Mouse (Mus musculus): ENCODE data around the gene Galr2.
"Not testable (repeated sequence)": the region's sequence is repeated elsewhere in the genome, so short reads cannot be mapped to it uniquely, and the experiment has no call there.

Gene Galr2

GRCm38 (mm10) chr11:116272589-116273468 is 7.9 kb upstream of the Galr2 start:
- DNase-seq (ENCODE audit: low spot score in 2 of 2) = no peak

GRCm38 (mm10) chr11:116273469-116274044 is 7.2 kb upstream of the Galr2 start:
- no peak for DNase-seq (ENCODE audit: low spot score in 2 of 2)

- DNase-seq (ENCODE audit: low spot score in 2 of 2) = peak; percentile 81 to 89
Measured at GRCm38 (mm10) chr11:116274045-116274666, 6.6 kb upstream of the Galr2 start, which contains the start of gene Srp68. TSS of gene Srp68 (minus strand) at chr11:116274217.

DNA sequence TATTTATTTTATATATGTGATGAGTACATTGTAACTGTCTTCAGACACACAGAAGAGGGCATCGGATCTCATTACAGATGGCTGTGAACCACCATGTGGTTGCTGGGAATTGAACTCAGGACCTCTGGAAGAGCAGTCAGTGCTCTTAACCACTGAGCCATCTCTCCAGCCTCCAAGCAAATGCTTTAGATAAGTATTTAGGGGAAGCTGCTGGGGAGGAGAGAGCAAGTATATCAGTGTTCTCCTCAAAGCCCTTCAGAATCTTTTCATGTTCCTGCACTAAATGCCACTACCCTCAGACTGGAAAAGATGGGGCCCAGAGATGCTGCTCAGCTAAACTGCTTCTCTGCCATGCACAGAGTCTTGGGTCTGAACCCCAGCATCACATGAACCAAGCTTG is 3.6 kb upstream of the Galr2 start:
- not testable (repeated sequence) for DNase-seq (ENCODE audit: low spot score in 2 of 2)

DNA sequence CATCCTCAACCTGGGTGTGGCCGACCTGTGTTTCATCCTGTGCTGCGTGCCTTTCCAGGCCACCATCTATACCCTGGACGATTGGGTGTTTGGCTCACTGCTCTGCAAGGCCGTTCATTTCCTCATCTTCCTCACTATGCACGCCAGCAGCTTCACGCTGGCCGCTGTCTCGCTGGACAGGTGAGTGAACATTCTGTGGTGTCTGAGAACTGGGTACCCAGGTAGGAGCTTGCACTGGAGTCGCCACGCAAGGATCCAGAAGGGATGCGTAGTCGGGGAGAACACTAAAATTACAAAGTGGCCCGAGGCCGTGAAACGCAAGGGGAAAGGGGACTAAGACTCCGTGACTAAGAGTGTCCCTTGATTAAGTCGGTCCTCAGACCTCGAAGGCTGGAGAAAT is 932 bp downstream of the Galr2 start:
- no peak for DNase-seq (ENCODE audit: low spot score in 2 of 2)

- DNase-seq (ENCODE audit: low spot score in 2 of 2) = no peak
Measured at GRCm38 (mm10) chr11:116282089-116282488, 1.4 kb downstream of the Galr2 start.

DNA sequence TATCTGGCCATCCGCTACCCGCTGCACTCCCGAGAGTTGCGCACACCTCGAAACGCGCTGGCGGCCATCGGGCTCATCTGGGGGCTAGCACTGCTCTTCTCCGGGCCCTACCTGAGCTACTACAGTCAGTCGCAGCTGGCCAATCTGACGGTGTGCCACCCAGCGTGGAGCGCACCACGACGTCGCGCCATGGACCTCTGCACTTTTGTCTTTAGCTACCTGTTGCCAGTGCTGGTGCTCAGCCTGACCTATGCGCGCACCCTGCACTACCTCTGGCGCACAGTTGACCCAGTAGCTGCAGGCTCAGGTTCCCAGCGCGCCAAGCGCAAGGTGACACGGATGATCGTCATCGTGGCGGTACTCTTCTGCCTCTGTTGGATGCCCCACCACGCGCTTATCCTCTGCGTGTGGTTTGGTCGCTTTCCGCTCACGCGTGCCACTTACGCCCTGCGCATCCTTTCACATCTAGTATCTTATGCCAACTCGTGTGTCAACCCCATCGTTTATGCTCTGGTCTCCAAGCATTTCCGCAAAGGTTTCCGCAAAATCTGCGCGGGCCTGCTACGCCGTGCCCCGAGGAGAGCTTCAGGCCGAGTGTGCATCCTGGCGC is 2.3 kb downstream of the Galr2 start:
- DNase-seq (ENCODE audit: low spot score in 2 of 2) = no peak

- DNase-seq (ENCODE audit: low spot score in 2 of 2) = no peak
Measured at GRCm38 (mm10) chr11:116283982-116284381, 3.2 kb downstream of the Galr2 start.

GRCm38 (mm10) chr11:116285770-116286191 is 5.0 kb downstream of the Galr2 start:
- DNase-seq (ENCODE audit: low spot score in 2 of 2) = peak in 1 of 2 experiments; percentile 29

DNA sequence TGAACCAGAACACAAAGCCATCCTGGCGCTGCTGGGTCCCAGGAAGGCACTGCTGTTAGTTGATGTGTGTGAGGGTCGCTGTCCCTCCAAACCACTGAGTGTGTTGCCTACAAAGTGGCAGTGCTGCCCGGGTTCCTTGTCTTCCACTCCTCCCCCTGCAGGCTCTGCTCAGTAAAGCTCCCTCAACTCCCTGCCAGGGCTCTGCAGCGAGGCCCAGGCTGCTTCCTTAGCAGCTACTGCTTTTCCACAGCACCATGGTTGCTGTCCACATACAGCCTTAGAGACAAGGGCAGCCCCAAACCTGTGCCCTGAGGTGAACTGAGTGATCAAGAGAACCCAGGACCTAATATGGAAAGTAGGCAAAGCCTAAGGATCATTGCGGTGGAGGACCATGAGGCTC is 6.6 kb downstream of the Galr2 start:
- no peak for DNase-seq (ENCODE audit: low spot score in 2 of 2)

DNA sequence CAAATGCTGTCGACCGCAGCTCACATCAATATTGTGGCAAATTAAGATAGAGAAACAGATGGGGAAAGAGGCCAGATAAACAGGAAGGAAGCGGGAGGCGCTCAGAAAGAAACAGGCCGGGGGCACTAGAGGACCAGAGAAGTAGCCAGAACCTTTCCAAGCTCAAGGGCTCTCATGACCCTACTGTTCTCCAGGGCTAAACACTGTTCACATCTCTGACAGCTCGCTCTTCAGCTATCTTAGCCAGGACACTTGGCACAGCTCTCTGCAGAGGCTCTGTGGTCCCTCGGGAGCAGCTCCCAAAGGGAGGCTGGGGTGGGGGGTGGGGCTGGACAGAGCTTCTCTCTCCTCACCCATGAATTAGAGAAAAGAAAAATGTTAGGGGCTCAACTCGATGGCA is 9.8 kb downstream of the Galr2 start:
- DNase-seq (ENCODE audit: low spot score in 2 of 2) = no peak

DNA sequence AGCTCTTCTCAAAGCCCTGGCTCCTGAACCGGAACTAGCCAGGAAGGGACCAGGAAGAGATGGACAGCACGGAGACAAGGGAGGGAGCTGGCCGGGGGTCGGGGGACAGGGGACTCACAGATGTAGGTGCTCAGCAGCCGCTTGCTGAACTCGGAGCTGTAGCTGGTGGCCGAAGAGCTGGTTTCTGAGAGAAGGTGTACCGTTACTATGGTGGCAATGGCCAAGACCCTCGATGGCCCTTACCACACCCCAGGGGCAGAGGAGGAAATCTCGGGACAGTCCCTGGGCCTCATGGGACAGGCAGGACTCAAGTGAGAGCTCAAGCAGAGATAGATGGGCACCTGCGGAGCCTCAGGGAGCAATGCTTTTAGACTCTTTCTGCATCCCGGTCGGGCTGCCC is 11.7 kb downstream of the Galr2 start:
- DNase-seq (ENCODE audit: low spot score in 2 of 2) = no peak

GRCm38 (mm10) chr11:116293538-116294137 is 12.9 kb downstream of the Galr2 start:
- DNase-seq (ENCODE audit: low spot score in 2 of 2) = no peak

DNA sequence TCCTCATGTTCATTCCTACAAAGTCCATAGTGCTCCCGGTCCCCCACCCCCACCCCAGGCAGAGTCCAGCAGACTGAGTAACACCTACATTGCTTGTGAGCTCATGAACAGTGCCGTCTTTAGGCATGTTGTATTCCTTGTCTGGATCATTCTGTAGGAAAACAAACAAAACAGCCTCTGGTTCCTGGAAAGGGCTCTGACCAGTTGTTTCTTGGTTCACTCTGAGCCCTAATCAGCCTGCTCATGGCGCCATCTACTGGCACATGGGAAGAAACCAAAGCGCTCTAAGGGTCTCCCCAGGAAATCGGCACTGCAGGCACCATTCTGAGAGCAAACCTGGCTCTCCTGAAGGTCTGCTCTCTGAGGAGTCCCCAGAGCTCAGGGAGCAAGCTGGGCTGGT is 13.6 kb downstream of the Galr2 start:
- DNase-seq (ENCODE audit: low spot score in 2 of 2) = peak in 1 of 2 experiments; percentile 43

GRCm38 (mm10) chr11:116296191-116296734 is 15.5 kb downstream of the Galr2 start:
- no peak for DNase-seq (ENCODE audit: low spot score in 2 of 2)

DNA sequence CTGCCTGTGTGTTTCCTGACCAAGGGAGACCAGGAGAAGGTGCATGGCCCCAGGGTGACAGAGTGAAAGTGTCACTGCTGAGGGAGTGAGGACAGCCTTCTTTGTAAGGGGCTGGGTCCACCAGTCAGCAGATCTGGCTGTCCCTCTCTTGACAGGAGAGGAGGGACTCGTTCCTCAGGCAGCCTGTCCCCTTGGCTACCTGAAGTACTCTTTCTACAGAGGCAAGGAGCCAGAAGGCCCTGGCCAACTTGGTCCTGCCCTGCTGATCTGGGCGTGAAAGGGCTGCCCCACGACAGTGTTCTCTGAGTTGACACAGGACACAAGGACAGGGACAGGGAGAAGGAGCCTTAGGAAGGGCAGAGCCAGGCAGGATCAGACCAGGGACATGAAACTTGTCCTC is 16.3 kb downstream of the Galr2 start:
- DNase-seq (ENCODE audit: low spot score in 2 of 2) = no peak

DNA sequence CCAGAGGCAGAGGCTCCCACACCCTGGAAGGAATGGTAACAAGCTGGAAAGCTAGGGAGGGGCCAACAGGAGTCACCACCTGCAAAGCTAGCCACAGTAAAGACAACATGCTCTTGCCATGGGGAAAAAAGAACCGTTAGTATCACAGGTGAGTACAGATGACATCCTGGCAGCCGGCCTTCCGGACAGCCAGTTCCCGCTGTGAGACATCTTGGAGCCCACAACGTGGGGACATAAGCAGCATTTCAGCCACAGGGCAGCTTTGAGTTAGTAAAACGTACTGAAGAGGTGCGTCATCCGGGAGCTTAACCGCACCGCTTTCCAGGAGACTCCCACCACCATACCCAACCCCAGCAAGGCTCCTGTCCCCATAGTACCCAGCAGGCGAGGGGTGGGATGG is 17.5 kb downstream of the Galr2 start:
- no peak for DNase-seq (ENCODE audit: low spot score in 2 of 2)

DNA sequence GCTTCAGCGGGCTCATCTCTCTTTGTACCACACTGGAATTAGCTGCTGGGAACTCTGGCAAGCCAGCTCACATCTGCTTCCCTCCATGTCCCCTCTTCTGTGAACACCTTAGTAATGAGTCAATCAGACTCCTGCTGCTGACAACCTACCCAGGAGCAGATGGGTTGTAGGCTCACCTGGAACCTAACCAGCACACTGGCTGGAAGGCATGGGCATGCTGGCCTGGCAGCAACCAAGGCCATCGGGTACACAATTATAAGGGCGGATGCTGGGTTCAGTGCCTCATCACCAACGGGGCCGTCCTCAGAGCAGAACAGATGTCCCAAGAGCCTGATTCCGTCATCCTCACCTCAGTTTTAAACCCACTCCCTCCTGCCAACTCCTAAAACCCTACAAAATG is 17.9 kb downstream of the Galr2 start:
- DNase-seq (ENCODE audit: low spot score in 2 of 2) = no peak

DNA sequence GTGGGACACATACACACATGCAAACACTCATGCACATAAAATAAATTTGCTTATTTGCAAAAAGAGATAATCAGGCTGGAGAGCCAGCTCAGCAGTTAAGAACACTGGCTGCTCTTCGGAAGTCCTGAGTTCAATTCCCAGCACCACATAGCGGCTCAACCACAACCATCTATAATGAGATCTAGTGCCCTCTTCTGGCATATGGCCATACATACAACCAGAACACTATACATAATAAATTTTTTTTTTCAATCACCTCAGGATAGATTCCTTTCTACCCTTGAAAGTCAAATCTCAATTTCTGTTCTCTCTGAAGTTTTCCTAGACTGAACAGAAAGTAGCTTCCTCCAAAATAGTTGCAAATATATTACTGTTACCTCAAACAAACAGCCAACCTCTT is 24.7 kb downstream of the Galr2 start:
- DNase-seq (ENCODE audit: low spot score in 2 of 2) = no peak

GRCm38 (mm10) chr11:116306126-116306982 is 25.6 kb downstream of the Galr2 start:
- DNase-seq (ENCODE audit: low spot score in 2 of 2) = peak; percentile 89 to 94

Measured in cerebellum, postnatal 4 days (tissue).